Mouse (Mus musculus) lung, postnatal 36 days (tissue): Measurements from ENCODE around the gene Ube2e1.
A peak's percentile ranks its signal among the peaks of the same experiment; 100 is the strongest.
"Not testable (repeated sequence)": the region's sequence is repeated elsewhere in the genome, so short reads cannot be mapped to it uniquely, and the experiment has no call there.

Experiments
- DNase-seq: peaks from one replicate; pipeline ENCODE4 v3.0.0; 2022; ENCODE audit warnings: mixed read lengths

The Ube2e1 gene

DNA sequence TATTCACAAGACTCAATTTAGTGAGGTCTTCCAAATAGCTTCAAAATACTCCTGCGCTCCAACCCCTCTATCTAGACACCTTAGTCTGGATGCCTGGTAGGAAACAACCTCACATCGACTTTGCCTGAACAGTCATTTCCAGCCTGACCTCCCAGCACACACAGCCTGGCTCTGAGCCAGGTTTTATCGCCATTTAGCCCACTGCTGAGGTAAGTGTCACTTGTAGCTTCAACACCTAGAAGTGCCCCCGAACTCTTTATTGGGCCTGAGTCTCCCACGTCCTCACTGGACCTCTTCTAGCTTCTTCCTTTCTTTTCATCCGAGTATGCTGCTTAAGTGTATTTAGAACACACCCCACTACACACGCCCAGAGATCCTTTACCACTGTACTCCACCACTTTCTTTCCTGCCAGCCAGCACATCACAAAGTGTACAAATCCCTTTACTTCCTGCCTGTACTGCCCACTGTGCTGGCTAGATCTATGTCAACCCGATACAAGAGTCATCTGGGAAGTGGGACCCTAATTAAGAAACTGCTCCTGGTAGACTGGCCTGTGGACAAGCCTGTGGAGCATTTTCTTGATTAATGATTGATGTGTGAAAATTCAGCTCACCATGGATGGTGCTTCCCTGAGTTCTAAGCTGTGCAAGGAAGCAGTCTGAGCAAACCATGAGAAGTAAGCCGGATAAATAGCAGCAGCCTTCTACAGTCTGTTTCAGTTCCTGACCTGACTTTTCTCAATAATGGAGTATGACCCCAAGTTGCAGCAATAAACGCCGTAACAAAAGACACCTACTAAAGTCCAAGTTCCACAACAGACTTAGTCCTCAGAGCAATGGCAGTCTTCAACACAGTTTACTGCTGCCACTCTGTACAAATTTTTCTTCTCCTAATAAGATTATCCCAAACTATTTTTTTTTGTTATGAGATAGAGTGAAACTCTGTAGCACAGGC lies 13.9 kb downstream of the Ube2e1 start:
- no peak for DNase-seq

DNA sequence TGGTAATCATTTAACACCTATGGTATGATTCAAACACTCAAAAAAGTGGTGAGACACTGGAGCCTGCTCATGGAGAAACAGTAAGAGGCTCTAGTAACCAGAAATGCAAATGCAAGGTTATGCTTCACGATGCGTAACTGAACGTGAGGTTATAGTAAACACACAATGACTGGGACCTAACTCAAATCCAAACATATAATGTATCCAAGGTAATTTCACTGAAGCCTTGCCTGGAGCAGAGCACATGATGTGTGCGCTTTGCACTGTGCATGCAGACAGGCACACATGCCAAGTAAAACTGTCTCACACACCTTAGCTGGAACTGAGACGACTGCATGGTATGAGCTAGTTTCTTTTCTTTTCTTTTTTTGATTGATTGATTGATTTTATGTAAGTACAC lies 27.5 kb downstream of the Ube2e1 start:
- DNase-seq = no peak

GRCm38 (mm10) chr14:18303262-18303661 lies 28.4 kb downstream of the Ube2e1 start:
- DNase-seq = no peak

DNA sequence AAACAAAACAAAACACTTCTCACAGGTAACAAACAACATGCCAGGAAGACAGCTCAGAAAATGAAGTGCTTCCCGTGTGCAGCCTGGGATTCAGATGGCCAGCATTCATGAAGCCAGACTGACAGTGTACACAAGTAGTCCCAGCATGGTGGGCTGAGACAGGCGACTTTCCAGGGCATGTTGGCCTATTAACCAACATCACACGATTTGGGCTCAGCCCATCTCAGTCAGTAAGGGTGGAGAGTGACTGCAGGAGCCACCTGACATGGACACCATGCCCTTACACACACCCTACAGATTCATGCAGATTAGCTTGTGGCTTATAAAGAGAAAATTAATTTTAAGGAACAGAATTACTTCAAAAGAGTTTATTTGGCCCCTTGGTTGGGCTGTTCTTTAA lies 28.9 kb downstream of the Ube2e1 start:
- DNase-seq = no peak

- peak; percentile 59 for DNase-seq
Observed at GRCm38 (mm10) chr14:18301591-18301990, 30.1 kb downstream of the Ube2e1 start.

DNA sequence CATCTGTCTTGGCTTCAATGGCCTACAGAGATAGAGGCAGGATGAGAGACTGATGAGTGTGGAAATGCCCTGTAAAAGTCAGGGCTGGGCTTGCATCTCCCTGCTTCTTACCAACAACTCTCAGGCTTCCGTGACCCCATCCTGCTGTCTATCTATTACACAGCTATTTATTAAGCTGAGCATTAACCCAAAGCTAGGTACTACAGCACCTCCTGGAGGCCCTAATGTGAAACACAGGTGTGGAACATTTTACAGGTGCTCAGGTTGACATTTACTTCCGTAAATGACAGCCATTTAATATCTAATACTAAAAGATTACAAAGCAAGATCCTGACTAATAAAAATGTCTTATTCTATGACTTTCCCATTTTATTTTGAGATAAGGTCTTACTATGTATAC lies 31.0 kb downstream of the Ube2e1 start:
- DNase-seq = peak; percentile 38

DNA sequence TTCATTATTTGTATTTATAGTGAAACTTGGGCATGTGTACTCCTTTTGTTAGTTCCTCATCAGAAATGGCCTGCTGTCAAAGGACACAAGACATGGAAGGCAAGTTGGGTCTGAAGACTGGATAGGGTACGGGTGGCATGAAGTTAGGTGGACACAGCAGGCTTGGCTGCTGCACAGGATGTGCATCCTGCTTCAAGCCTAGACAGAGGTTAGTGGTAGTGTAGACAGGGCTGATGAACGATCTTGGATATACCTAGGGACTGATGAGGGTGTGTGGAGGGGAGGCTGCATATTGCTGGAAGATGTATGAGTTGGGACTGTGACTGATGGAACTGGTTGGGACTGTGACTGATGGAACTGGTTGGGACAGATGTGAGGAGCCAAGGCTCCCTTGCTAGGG lies 32.8 kb downstream of the Ube2e1 start:
- DNase-seq = no peak

DNA sequence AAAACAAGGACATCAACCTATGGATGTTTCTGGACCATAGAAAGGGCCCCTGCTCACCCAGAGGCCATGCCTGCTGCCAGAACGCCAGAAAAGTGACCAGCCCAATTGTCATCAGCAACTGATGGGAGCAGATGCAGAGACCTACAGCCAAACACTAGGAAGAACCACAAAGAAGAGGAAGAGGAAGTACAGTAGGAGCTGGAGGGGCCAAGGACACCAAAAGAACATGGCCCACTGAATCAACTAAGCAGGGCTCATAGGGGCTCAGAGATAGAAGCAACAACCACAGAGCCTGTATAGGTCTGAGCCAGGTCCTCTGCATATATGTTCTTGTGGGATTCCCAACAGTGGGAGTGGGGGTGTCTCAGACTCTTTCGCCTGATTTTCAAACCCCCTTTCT lies 34.2 kb downstream of the Ube2e1 start:
- DNase-seq = no peak

DNA sequence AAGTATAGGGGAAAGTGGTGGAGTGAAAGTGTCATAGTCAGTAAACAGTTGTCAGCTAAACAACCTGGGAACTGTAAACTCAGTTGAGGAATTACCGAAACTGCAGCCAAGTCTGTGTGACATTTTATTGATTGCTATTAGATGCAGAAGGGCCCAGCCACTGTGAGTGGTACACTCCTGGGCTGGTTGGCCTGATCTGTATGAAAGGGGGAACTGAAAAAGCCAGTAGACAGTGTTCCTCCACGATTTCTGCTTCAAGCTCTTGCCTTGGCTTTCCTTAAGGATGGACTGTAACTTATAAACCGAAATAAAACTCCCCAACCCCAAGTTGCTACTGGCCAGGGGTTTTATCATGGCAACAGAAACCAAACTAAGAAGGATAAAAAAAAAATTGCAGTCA lies 39.1 kb downstream of the Ube2e1 start:
- no peak for DNase-seq

DNA sequence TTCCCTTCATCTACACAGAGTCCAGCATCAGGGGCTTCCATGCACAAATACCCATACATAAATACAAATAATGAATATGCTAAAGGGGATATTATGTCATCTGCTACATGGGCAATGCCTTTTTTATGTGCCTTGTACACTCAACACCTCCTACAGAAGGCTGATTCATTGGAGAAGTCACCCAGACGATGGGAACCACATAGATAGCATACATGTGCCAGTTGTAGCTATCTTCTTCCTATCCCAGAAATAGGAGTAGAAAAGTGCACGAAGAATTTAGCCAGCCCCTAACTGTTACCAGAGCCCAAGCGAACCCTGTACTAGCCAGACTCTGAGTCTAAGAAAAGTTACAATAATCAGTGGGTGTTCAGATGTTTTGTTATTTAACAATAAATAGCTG lies 39.5 kb downstream of the Ube2e1 start:
- no peak for DNase-seq

GRCm38 (mm10) chr14:18287391-18287790 lies 44.3 kb downstream of the Ube2e1 start:
- peak; percentile 49 for DNase-seq

GRCm38 (mm10) chr14:18286441-18286840 lies 45.2 kb downstream of the Ube2e1 start:
- no peak for DNase-seq

GRCm38 (mm10) chr14:18285476-18285875 lies 46.2 kb downstream of the Ube2e1 start:
- no peak for DNase-seq

DNA sequence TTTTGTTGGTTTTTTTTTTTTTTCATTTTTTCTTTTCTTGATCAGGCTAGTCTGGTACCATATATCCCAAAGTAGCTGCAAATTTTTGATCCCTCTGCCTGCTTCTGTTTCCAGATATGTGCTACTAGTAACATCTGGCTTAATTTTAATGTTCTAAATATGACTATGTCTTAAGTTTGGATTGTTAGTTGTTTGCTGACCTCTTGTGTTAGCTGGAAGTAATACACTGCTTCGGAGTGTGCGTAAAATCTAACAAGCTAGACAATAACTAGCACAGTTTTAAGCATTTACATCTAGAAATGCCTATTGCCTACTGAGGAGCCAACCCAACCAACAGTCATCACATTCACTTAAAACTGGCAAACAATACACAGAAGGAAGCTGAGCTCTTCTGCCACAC lies 47.1 kb downstream of the Ube2e1 start:
- DNase-seq = peak; percentile 62

DNA sequence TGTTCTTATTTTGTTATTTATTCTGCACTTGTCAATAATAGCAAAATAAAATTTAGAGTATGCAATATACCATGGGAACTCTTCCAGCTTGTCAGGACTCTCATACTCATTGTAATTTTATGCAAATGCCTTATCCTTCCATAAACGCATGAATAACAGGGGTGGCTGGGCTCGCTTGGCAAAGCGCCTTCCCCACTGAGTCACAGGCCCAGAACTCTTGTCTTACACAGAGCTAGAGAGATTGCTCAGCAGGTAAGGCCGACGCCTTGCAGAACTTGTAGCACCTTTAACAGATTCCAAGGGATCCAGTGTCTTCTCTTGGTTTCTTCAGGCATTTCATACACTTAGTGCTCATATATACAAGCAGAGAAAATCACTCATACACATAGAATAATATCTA lies 51.3 kb downstream of the Ube2e1 start:
- DNase-seq = no peak

DNA sequence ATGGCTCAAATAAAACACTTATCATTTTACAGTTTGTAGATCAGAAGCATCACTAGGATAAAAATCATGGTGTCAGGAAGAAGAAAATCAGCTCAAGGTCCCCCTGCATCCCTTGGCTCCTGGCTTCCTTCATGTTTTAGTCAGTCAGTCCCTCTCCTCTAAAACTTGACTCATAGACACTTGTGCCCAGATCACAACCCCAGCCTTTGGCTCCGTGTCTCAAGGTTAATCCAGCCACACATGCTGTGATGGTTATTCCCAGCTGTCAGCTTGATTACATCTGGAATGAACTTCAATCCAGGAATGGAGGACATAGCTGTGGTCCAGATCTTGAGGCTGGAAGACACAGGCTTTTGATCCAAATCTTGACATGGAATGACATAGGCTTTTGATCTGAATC lies 57.1 kb downstream of the Ube2e1 start:
- DNase-seq = no peak

DNA sequence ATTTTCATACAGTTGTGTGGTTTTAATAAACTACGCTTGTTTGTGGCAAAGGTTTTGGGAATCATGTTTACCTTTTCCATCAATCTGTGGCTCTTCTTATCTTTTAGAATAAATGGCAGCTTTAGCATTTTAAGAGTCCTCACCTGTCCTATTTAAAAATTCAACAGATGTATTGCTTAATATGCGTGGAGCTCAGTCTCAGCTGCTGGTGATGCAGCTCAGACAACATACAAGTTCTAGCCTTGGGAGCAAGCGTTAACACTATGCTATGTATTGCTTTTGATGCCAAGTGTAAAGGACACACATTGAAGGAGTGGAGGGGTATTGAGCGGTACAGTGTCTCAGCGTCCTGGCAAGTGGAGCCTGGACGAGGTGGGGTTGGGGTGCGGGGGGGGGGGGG lies 60.0 kb downstream of the Ube2e1 start:
- DNase-seq = no peak

DNA sequence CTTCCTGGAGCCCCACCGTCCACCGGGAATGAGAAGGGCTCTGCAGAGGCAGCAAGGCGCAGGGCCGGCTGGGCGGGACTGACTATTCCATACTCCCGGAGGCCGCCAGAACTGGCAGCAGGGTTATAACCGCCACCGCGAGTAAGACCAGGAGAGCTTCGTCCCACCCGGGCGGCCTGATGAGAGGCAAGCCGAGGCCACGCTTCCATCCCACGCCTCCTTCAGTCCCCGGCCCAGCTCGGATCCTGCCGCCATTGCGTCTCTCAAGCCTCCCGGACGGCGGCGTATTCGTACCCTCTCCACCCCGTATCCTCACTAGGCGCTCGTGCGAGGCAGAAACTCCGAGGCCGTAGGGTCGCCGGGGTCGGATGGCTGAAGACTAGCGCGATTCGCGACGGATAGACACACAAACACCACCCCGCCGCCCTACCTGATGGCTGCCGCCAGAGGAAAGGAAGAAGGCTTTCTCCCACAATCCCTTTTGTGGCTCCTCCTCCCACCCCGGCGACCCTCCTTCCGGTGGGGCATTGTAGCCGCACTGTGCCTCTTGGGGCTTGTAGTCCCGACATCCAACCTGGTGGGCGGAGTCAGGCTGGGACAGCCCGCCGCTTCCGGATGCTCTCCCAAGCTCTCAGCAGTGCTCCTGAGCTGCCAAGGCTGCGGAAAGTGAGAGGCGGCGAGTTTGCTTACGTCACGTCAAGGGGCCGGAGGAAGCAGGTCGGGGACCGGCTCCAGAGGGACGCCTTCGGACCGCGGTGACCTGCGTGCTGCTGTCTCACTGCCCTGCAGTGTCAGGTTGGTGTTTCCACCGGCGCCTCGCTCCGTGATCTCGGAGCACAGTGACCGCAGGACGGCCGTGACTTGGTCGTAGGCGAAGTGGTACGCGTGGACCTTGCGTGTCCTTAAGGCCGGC lies 60.9 kb downstream of the Ube2e1 start, which contains the start of the genes Nkiras1 and Rpl15:
Gene Nkiras1, plus strand, starts transcription at position 608 of the 913 bp plus-strand sequence.
Gene Rpl15, minus strand, starts transcription at position 863 of the 913 bp plus-strand sequence.
- DNase-seq = peak; percentile 100

- not testable (repeated sequence) for DNase-seq
Observed at GRCm38 (mm10) chr14:18269947-18270528, 61.6 kb downstream of the Ube2e1 start.

GRCm38 (mm10) chr14:18263427-18263826 lies 68.2 kb downstream of the Ube2e1 start:
- peak; percentile 13 for DNase-seq

DNA sequence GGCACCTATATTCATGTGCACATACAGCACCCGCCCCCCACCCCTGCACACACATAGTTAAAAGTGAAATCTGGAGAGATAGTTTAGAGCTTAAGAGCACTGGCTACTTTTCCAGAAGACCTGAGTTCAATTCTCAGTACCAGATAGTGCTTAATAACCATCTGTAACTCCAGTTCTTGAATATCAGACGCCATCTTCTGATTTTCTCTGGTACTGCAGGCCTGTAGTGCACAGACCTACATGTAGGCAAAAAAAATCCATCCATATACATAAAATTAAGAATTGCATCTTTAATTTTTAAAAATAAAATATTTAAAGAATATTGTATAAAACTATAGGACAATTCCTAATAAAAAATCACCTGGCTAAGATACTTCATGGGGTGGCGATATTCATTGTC lies 70.5 kb downstream of the Ube2e1 start:
- no peak for DNase-seq

DNA sequence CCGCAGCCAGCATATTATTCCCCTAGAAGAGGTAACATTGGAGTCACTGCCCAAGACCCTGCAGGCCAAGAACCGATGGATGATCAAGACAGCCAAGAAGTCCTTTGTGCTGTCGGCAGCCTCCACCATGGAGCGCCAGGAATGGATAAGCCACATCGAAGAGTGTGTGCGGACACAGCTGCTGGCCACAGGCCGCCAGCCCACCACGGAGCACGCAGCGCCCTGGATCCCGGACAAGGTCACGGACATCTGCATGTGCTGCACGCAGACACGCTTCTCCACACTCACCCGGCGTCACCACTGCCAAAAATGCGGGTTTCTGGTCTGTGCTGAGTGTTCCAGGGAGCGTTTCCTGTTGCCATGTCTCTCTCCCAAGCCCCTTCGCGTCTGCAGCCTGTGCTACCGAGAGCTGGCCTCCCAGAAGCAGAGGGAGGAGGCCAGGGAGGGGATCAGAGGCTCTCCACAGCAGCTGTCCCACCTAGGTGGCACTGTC lies 89.0 kb downstream of the Ube2e1 start:
- no peak for DNase-seq

DNA sequence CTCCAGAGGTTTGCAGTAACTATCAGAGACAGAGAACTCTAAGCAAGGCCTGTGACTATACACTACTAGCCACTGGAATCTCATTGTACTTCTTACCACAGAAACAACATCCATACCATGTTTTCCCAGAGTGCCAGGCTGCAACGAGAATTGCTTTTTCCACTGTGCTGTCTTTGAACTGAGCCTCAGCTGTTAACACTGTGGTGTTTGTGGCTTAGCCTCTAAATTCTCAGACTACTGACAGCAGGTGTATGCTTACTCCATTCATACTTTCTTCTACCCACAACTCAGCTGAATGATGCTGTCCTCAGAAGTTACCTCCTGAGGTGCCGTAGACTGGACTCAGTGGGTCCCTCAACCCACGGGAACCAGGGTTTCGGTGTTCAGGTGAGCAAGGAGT lies 89.9 kb downstream of the Ube2e1 start:
- no peak for DNase-seq
